34 mouse cellular contexts compared by ENCODE assay signal in genomic region chr5:98950495-98951092, GRCm38 (mm10).
DNase-seq lines count a peak whose midpoint lies in the region; ATAC-seq and TF ChIP-seq lines count a peak whose summit lies in the region.
"Had no signal": no experiment of that assay in that cellular context is flagged by ENCODE, and none has a peak within 500 bp of the region (broad histone marks: within the 10 kb centered on the region; RNA-seq: fewer than 3 reads in every experiment).

No protein-coding gene starts in this region.

- DNase-seq in midbrain, embryonic 11.5 days (ENCODE audit: low spot score, missing footprints) = peak; percentile 69
- DNase-seq in midbrain, embryonic 14.5 days = no peak
- DNase-seq in Patski (ENCODE audit: low read depth, low spot score) = peak; percentile 35
- no peak for DNase-seq in urinary bladder, postnatal 25 days (ENCODE audit: low spot score)
- DNase-seq in adrenal gland, postnatal 25 days = no peak
- no peak for DNase-seq in cerebellum, adult 2 months
- DNase-seq: adrenal gland, adult 8-10 months; B cell, adult 2 months; cerebellum, adult 9-11 months; gastrocnemius, adult 2 months; gastrocnemius, postnatal 36 days; heart, adult 18-20 months; heart, postnatal 36 days; kidney, adult 2 months; kidney, postnatal 36 days; layer of hippocampus, postnatal 36 days; liver, embryonic 13.5 days; lung, embryonic 14.5 days; lung, postnatal 36 days; retina, postnatal 1 day; right cerebral cortex, postnatal 14 days had no signal

- no peak for TF ChIP-seq POLR2A in embryonic fibroblast, embryonic 13.5 days (IDR thresholded peaks at IDR 0.05; ENCODE audit: low read depth, low read length)
- no peak for TF ChIP-seq POLR2A in cerebellum, adult 2 months (IDR thresholded peaks at IDR 0.05; ENCODE audit: borderline replicate concordance, insufficient read depth, low read length)

- no peaks in the 10 kb centered on the region for H3K27me3 ChIP-seq in midbrain, embryonic 11.5 days (ENCODE audit: control insufficient read depth, insufficient read depth, low read length)
- H3K27me3 ChIP-seq in midbrain, embryonic 14.5 days (ENCODE audit: control insufficient read depth, insufficient read depth, low read length) = no peaks in the 10 kb centered on the region
- H3K27me3 ChIP-seq in Patski = no peaks in the 10 kb centered on the region
- H3K27me3 ChIP-seq in cerebellum, adult 2 months (ENCODE audit: control insufficient read depth, insufficient read depth, low read length) = no peaks in the 10 kb centered on the region
- H3K27me3 ChIP-seq: CH12.LX; hindbrain, embryonic 12.5 days; intestine, embryonic 15.5 days; limb, embryonic 15.5 days; liver, embryonic 13.5 days; midbrain, embryonic 13.5 days; neural tube, embryonic 15.5 days had no signal

- H3K4me2 ChIP-seq in midbrain, embryonic 11.5 days = no peak overlapping the region
- H3K4me2 ChIP-seq in midbrain, embryonic 14.5 days (ENCODE audit: low read length) = no peak overlapping the region
- H3K4me2 ChIP-seq: heart, embryonic 11.5 days; hindbrain, embryonic 12.5 days; intestine, embryonic 15.5 days; limb, embryonic 15.5 days; liver, embryonic 13.5 days; lung, embryonic 14.5 days; midbrain, embryonic 13.5 days; neural tube, embryonic 15.5 days had no signal

- no peak overlapping the region for H3K9ac ChIP-seq in midbrain, embryonic 11.5 days (ENCODE audit: low read length)
- H3K9ac ChIP-seq in midbrain, embryonic 14.5 days (replicated peaks; ENCODE audit: low read length) = no peak overlapping the region
- H3K9ac ChIP-seq: hindbrain, embryonic 12.5 days; intestine, embryonic 15.5 days; limb, embryonic 15.5 days; liver, embryonic 13.5 days; lung, embryonic 14.5 days; midbrain, embryonic 13.5 days; neural tube, embryonic 15.5 days had no signal

- no peaks in the 10 kb centered on the region for H3K36me3 ChIP-seq in midbrain, embryonic 11.5 days (ENCODE audit: control insufficient read depth, insufficient read depth, low read length)
- no peaks in the 10 kb centered on the region for H3K36me3 ChIP-seq in midbrain, embryonic 14.5 days (ENCODE audit: control insufficient read depth, insufficient read depth, low read length)
- H3K36me3 ChIP-seq: hindbrain, embryonic 12.5 days; intestine, embryonic 15.5 days; limb, embryonic 10.5 days; limb, embryonic 15.5 days; liver, embryonic 13.5 days; midbrain, embryonic 13.5 days; neural tube, embryonic 15.5 days had no signal

- H3K9me3 ChIP-seq in midbrain, embryonic 11.5 days (ENCODE audit: control insufficient read depth, low read length) = no peaks in the 10 kb centered on the region
- no peaks in the 10 kb centered on the region for H3K9me3 ChIP-seq in midbrain, embryonic 14.5 days (ENCODE audit: control insufficient read depth, low read length)
- H3K9me3 ChIP-seq: hindbrain, embryonic 12.5 days; intestine, embryonic 15.5 days; limb, embryonic 10.5 days; limb, embryonic 15.5 days; liver, embryonic 13.5 days; midbrain, embryonic 13.5 days; neural tube, embryonic 15.5 days had no signal

- no peak for TF ChIP-seq CTCF in Patski (IDR thresholded peaks at IDR 0.05)
- TF ChIP-seq CTCF in embryonic fibroblast, embryonic 13.5 days (IDR thresholded peaks at IDR 0.05; ENCODE audit: borderline replicate concordance, insufficient read depth, low read length) = no peak
- no peak for TF ChIP-seq CTCF in cerebellum, adult 2 months (IDR thresholded peaks at IDR 0.05; ENCODE audit: borderline replicate concordance, insufficient read depth, low read depth, low read length)

- no peaks in the 10 kb centered on the region for H3K4me1 ChIP-seq in midbrain, embryonic 11.5 days (ENCODE audit: control insufficient read depth, insufficient read depth, low read length)
- no peaks in the 10 kb centered on the region for H3K4me1 ChIP-seq in midbrain, embryonic 14.5 days (ENCODE audit: control insufficient read depth, insufficient read depth, low read length)
- peaks cover 5% of the 10 kb centered on the region for H3K4me1 ChIP-seq in embryonic fibroblast, embryonic 13.5 days (ENCODE audit: control insufficient read depth, insufficient read depth, low read length)
- no peaks in the 10 kb centered on the region for H3K4me1 ChIP-seq in cerebellum, adult 2 months (ENCODE audit: control insufficient read depth, insufficient read depth, low read length)
- H3K4me1 ChIP-seq: hindbrain, embryonic 12.5 days; intestine, embryonic 15.5 days; limb, embryonic 15.5 days; liver, embryonic 13.5 days; neural tube, embryonic 15.5 days had no signal

- ATAC-seq in midbrain, embryonic 11.5 days (ENCODE audit: low FRiP score) = no peak
- ATAC-seq in midbrain, embryonic 14.5 days (ENCODE audit: low FRiP score, low TSS enrichment) = no peak
- peak; percentile 62 for ATAC-seq in Patski
- ATAC-seq: activated CD4-positive, CD25-positive, alpha-beta regulatory T cell, adult 4 months; forebrain, embryonic 14.5 days; hindbrain, postnatal 0 days; midbrain, embryonic 13.5 days had no signal

- CTCF ChIA-PET in Patski (lab: Charles Lee) = no interaction called here

- POLR2A ChIA-PET in Patski (lab: Charles Lee) = no interaction called here

- H3K4me3 ChIP-seq in midbrain, embryonic 11.5 days (ENCODE audit: low read depth, low read length) = no peak overlapping the region
- H3K4me3 ChIP-seq in midbrain, embryonic 14.5 days (replicated peaks; ENCODE audit: low read depth, low read length) = no peak overlapping the region
- no peak overlapping the region for H3K4me3 ChIP-seq in embryonic fibroblast, embryonic 13.5 days (ENCODE audit: insufficient read depth, low read length)
- no peak overlapping the region for H3K4me3 ChIP-seq in cerebellum, adult 2 months (replicated peaks; ENCODE audit: insufficient read depth, low read depth, low read length)
- H3K4me3 ChIP-seq: gastrocnemius, adult 2 months; hindbrain, embryonic 12.5 days; intestine, embryonic 15.5 days; layer of hippocampus, adult 2 months; limb, embryonic 10.5 days; limb, embryonic 15.5 days; liver, embryonic 13.5 days; midbrain, embryonic 13.5 days; neural tube, embryonic 15.5 days had no signal

- in situ Hi-C loops in Patski (cut with MboI; ENCODE audit: low pct_unique_long_range_greater_than_20kb) = no loop called here

- H3K27ac ChIP-seq in midbrain, embryonic 11.5 days (ENCODE audit: low read depth, low read length) = no peak overlapping the region
- H3K27ac ChIP-seq in midbrain, embryonic 14.5 days (replicated peaks; ENCODE audit: low read depth, low read length) = no peak overlapping the region
- H3K27ac ChIP-seq in embryonic fibroblast, embryonic 13.5 days (ENCODE audit: insufficient read depth, low read length) = peak overlapping the region; percentile 78
- no peak overlapping the region for H3K27ac ChIP-seq in cerebellum, adult 2 months (ENCODE audit: insufficient read depth, low read length)
- H3K27ac ChIP-seq: gastrocnemius, adult 2 months; hindbrain, embryonic 12.5 days; hindbrain, postnatal 0 days; intestine, embryonic 15.5 days; layer of hippocampus, adult 2 months; limb, embryonic 10.5 days; limb, embryonic 15.5 days; liver, embryonic 13.5 days; midbrain, embryonic 13.5 days; neural tube, embryonic 15.5 days had no signal

- WGBS in midbrain, embryonic 11.5 days = 87% methylated on average over 4 of the region's 4 CpGs
- 88% methylated on average over 4 of the region's 4 CpGs for WGBS in midbrain, embryonic 14.5 days
- WGBS in cerebellum, adult 2 months = 52% methylated on average over 4 of the region's 4 CpGs

Comparison
In these comparisons a context has a peak if more than half of its experiments do, and no peak if none do; other contexts are left out.
1. DNase-seq: peak in midbrain, embryonic 11.5 days (single experiment) and Patski (single experiment); none in midbrain, embryonic 14.5 days (single experiment), urinary bladder, postnatal 25 days (single experiment), adrenal gland, postnatal 25 days (single experiment) and cerebellum, adult 2 months (0 of 2).